Mouse (Mus musculus): ENCODE results near the gene Gm9195. TPM values are rescaled to one million over a fixed set of nuclear protein-coding genes. Genes with fewer than 3 reads are reported as not detected.

The Gm9195 gene
- not detected in 2 replicates for polyA plus RNA-seq (2016; fragmentation: Nextera tagmentation; extraction: Ambion mirVana)

DNA sequence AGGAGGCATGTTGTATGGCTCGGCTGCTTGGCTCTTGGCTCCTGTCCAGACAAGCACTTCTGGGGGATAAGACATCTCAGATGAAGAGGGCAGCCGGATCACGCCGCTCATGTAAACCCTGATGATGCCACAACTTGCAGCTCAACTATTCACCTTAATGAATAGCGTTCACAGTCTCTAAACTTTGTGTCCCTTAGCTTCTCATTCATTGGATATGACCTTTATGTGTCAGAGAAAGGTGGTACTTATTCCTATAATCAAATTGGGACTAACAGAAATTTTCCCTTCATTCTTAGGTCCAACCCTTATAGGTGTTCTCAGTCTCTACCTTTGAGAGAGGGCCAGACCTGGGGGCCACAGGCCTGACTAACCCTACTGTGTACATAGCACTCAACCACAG lies at the start of gene Gm9195:
Gm9195 (minus strand) TSS at position 101 of the 400 bp plus-strand sequence.
- no peak within 1 kb of the TSS for H3K27ac ChIP-seq (replicated peaks)
- no peaks in the 10 kb centered on the region; the same call in 1 of the 2 replicates for H3K4me1 ChIP-seq
- no peak for DNase-seq (ENCODE audit: low spot score)
- H3K9me3 ChIP-seq, result no peaks in the 10 kb centered on the region
- H3K4me3 ChIP-seq, result no peak within 1 kb of the TSS
- no peaks in the 10 kb centered on the region for H3K36me3 ChIP-seq (replicated peaks)
- WGBS, result 84% methylated on average over 5 of the region's 5 CpGs
- no peaks in the 10 kb centered on the region for H3K27me3 ChIP-seq (replicated peaks; ENCODE audit: low read depth, poor library complexity, severe bottlenecking)

DNA sequence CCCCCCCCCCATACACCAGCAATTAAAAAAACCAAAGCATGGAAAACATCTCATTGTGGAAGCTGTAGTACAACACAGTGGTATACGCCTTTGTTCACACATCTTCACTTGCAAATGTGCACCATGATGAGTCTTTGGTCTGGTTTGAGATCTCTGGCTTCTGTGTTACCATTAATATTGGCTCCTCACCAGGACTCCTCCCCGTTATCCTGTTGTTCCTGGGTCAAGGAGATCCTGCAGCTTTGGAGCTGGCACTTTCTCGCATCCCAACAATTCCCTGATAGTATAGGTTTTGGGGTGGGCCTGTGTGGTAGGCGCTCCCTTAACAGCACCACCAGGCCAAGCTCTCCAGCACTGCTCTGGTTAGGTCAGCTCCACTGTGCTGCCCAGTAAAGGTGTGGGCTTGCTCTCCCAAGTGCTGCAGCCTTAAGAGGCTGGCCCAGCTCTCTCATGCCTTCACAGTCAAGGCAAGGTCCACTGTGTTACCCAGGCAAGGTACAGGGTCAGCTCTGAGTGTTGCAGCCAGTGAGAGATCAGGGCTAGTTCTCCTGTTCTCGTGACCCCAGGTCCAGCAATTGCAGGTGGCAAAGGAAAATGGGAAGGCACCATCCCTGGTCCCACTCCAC lies 44.9 kb upstream of the Gm9195 start:
- WGBS, result 89% methylated on average over 5 of the region's 5 CpGs
- peaks cover 23% of the 10 kb centered on the region for H3K27me3 ChIP-seq (replicated peaks; ENCODE audit: low read depth, poor library complexity, severe bottlenecking)
- peaks cover 12% of the 10 kb centered on the region for H3K4me1 ChIP-seq
- no peak overlapping the region for H3K27ac ChIP-seq (replicated peaks)
- no peak for DNase-seq (ENCODE audit: low spot score)
- H3K4me3 ChIP-seq, result no peak overlapping the region
- no peaks in the 10 kb centered on the region for H3K9me3 ChIP-seq
- H3K36me3 ChIP-seq (replicated peaks), result peaks cover 37% of the 10 kb centered on the region

DNA sequence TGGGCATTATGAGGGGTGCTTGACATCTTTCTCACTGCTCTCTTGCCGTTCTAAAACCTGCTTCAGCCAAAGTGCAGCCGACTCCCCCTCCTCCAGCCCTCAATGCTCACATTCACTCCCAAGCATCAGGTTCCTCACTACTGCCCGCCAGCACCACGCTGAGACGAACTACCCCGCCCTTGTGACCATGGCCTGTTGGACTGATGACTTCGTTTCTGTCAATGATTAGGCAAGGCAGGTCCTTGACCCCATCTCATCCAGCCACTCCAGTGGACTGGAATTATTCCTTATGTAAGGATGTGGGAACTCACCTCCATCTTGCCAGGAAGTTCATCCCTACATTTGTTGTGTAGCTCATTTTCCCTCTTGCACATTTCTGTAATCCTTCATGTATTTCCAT lies 42.2 kb upstream of the Gm9195 start:
- WGBS, result 79% methylated on average over 7 of the region's 7 CpGs
- H3K36me3 ChIP-seq (replicated peaks), result peaks cover 11% of the 10 kb centered on the region
- H3K27ac ChIP-seq (replicated peaks), result no peak overlapping the region
- H3K9me3 ChIP-seq, result no peaks in the 10 kb centered on the region
- no peak for DNase-seq (ENCODE audit: low spot score)
- peaks cover 47% of the 10 kb centered on the region for H3K27me3 ChIP-seq (replicated peaks; ENCODE audit: low read depth, poor library complexity, severe bottlenecking)
- peaks cover 22% of the 10 kb centered on the region for H3K4me1 ChIP-seq
- no peak overlapping the region for H3K4me3 ChIP-seq

DNA sequence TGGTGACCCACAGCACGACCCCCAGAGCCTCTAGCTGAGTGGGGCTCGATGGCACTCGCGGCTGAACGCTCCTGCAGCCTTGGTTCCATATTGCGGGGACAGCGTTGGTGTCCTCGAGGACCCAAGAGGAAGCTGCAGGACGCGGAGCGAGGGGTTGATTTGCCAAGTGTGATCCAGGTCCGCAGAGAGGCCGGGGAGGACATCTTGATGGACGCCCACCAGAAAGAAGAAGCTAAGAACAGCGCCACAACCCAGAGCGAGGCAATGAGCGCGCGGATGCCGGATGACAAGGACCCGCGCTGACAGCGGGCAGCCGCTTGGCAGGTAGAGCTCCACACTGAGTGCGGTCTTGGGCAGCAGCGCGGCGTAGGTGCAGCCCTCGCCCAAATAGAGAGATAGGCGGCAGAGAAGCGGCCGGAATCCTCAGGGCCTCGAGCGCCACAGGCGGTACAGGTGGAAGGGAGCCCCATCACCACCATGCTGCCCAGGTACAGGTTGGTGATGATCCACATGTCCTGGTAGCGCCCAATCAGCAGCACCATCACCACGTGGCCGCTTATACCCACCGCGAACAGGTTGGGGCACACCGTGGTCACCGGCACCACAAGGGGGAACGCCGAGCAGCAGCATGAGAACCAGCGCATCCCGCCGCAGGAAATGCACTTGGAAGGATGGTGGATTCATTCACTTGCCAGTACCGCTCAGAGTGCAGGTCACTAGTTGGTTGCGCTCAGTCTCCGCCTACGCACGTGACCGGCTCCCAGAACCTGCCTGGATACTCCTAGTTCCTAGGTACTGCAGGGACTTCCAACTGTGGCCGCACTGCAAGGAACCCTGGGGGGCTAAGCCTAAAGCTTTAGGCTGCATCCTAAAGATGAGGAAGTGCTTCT lies 40.6 kb upstream of the Gm9195 start:
- H3K27me3 ChIP-seq (replicated peaks; ENCODE audit: low read depth, poor library complexity, severe bottlenecking), result peaks cover 47% of the 10 kb centered on the region
- DNase-seq (ENCODE audit: low spot score), result peak; percentile 66
- 0 out of 2 replicates have a peak overlapping the region, but pooled peaks have one; percentile 30 for H3K27ac ChIP-seq (replicated peaks)
- H3K36me3 ChIP-seq (replicated peaks), result peaks cover 8% of the 10 kb centered on the region; the same call in 1 of the 2 replicates
- no peaks in the 10 kb centered on the region for H3K9me3 ChIP-seq
- H3K4me3 ChIP-seq, result peak overlapping the region; percentile 64
- peaks cover 25% of the 10 kb centered on the region for H3K4me1 ChIP-seq
- WGBS, result 4% methylated on average over 54 of the region's 54 CpGs

DNA sequence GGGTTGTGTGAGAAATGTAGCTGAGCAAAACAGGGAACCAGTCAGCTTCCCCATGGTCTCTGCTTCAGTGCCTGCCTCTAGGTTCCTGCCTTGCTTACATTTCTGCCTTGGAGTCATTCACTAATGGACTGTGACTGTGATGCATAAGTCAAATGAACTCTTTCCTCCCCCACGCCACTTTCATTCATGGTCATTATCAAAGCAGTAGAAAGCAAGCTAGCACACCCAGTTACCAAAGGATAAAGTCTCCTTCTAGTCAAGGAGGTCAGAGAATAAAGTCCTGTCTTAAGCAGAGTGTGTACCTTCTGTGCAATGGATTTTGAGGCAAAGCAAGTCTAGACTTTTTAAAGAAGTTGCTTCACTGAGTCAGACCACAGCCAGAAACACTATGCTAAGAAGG lies 35.5 kb upstream of the Gm9195 start:
- peaks cover 29% of the 10 kb centered on the region for H3K27me3 ChIP-seq (replicated peaks; ENCODE audit: low read depth, poor library complexity, severe bottlenecking)
- H3K4me3 ChIP-seq, result no peak overlapping the region
- peaks cover 18% of the 10 kb centered on the region for H3K4me1 ChIP-seq
- no peak overlapping the region for H3K27ac ChIP-seq (replicated peaks)
- 81% methylated on average over 1 of the region's 1 CpGs for WGBS
- no peaks in the 10 kb centered on the region for H3K9me3 ChIP-seq
- no peaks in the 10 kb centered on the region for H3K36me3 ChIP-seq (replicated peaks)
- no peak for DNase-seq (ENCODE audit: low spot score)

DNA sequence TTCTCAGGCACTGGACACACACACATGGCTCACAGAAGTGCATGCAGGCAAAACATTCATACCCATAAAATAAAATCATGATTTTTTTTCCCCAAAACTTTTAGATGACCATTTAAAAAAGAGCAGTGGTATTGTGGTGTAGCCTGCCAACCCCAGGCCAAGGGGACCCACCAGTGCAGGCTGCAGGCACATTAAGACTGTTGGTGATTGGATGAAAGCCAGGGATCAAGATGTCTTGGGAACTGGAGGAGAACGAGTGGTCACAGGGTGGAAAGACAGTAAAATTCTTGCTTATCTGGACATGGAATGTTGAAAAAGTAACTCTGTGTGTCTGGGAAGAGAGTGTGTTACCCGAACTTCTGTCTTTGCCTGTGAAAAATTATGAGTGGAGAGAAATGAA lies 27.9 kb upstream of the Gm9195 start:
- H3K9me3 ChIP-seq, result no peaks in the 10 kb centered on the region
- no peak overlapping the region for H3K4me3 ChIP-seq
- no peak for DNase-seq (ENCODE audit: low spot score)
- H3K27me3 ChIP-seq (replicated peaks; ENCODE audit: low read depth, poor library complexity, severe bottlenecking), result no peaks in the 10 kb centered on the region
- WGBS, result 72% methylated on average over 2 of the region's 2 CpGs
- no peak overlapping the region for H3K27ac ChIP-seq (replicated peaks)
- H3K4me1 ChIP-seq, result no peaks in the 10 kb centered on the region
- no peaks in the 10 kb centered on the region for H3K36me3 ChIP-seq (replicated peaks)

DNA sequence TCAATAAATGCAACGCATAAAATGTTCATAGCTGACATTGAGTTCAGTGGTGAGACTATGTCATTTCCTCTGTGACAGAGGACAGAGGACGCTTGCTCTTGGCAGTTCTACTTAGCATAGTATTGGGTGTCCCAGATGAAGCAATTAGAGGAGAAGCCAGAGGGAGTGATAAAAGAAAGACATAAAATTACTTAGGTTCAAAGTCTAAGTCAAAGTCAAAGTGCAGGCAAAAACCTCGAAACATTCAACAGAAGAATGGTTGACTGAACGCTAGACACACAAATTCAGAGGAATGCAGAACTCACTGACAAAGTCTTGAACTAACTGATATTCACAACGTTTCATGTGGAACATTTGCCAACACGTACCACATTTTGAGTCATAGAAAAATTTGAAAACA lies 27.1 kb upstream of the Gm9195 start:
- Histone ChIP-seq H3K9me3 (no peaks in the 10 kb centered on the region), H3K4me3 (no peak overlapping the region), H3K4me1 (no peaks in the 10 kb centered on the region), H3K27ac (replicated peaks) (no peak overlapping the region), H3K27me3 (replicated peaks; ENCODE audit: low read depth, poor library complexity, severe bottlenecking) (no peaks in the 10 kb centered on the region), H3K36me3 (replicated peaks) (no peaks in the 10 kb centered on the region)
- WGBS, result 83% methylated on average over 6 of the region's 6 CpGs
- DNase-seq (ENCODE audit: low spot score), result no peak

DNA sequence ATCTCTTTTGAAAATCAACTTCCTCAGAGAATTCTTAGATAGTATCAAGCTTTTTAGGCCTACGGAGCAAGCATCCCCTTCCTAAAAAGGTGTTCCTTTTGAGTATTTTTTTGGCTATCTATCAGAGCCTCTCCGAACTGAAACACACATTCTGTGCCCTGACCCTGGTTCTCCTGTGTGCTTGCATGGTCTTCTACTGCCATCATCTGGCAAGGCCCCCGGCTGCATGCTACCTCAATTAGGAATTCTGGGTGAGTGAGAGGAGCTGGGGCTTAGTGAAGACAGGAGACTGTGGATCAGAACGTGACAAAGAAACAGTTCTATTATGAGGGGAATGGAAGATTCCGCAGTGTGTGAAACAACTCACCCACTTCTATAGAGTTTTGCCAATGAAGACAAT lies 24.7 kb upstream of the Gm9195 start:
- Histone ChIP-seq H3K4me1 (no peaks in the 10 kb centered on the region), H3K27me3 (replicated peaks; ENCODE audit: low read depth, poor library complexity, severe bottlenecking) (no peaks in the 10 kb centered on the region), H3K36me3 (replicated peaks) (no peaks in the 10 kb centered on the region), H3K27ac (replicated peaks) (no peak overlapping the region), H3K9me3 (no peaks in the 10 kb centered on the region), H3K4me3 (no peak overlapping the region)
- WGBS, result 28% methylated on average over 5 of the region's 5 CpGs
- DNase-seq (ENCODE audit: low spot score), result peak; percentile 67

DNA sequence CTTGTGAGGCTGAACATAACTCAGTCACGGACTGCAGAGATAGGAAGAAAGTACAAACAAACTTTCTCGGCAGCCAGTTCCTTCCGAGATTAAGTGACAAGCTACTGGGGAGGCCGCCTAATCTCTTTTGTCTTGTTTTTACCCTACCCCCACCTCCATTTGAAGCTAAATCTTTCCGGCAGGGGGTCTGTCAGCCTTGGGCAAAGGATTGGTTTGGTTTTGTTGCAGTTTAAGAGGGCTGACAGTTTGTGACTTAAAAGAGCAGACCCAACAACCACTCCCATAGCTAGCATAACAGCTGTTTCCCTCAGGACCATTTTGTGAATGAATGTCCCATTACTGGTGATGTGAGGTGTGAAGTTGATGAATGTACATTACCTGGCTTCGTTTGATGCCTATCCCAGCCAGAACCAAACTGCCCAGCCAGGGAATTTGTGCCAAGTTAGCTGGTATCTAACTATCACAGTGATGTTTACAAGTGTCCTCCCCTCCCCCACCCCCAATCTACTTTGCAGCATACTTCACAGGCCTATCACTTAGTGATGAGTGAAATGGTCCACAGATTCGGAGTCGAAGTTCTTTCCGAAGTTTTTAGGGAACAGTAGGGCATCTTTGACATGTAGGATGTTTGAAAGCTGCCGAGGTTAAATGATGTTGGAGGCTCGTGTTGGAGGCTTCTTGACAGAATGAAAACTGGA lies 15.2 kb upstream of the Gm9195 start:
- H3K27ac ChIP-seq (replicated peaks), result peak overlapping the region; percentile 57; the same call in 1 of the 2 replicates
- H3K4me3 ChIP-seq, result peak overlapping the region; percentile 53
- 12% methylated on average over 11 of the region's 11 CpGs for WGBS
- peaks cover 4% of the 10 kb centered on the region; the same call in 1 of the 2 replicates for H3K27me3 ChIP-seq (replicated peaks; ENCODE audit: low read depth, poor library complexity, severe bottlenecking)
- H3K9me3 ChIP-seq, result no peaks in the 10 kb centered on the region
- H3K36me3 ChIP-seq (replicated peaks), result no peaks in the 10 kb centered on the region
- DNase-seq (ENCODE audit: low spot score), result peak; percentile 21
- peaks cover 10% of the 10 kb centered on the region for H3K4me1 ChIP-seq

DNA sequence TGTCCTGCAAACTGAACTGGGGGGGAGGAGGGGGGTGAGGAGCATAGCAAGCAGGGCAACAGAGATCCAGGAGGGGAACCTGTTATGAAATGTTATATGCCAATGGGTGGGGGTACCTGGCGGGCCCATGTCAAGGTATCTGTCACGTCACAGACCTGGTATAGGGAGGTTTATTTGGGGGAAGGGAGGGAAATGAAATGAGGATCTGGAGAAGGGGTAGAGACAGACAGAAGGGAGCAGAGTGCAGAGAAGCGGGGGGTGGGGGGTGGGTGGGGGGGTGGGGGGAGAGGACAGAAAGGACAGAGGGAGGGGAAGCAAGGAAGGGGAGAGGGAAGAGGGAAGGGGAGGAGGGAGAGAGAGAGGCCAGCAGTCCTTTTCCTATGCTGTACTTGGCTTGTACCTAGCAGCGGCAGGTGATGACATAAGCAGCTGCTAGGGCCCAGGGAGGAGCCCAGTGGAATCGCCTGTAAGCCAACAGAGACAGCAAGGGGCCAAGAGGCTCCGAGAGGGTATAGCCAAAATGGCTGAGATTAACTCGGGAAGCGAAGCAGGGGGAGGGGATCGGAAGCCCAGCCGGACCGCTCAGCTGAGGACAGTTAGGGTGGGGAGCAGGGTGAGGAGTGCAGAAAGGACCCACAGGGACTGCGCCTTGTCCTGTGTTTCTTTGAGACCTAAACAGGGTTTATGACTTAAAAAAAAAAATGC lies 14.5 kb upstream of the Gm9195 start:
- WGBS, result 10% methylated on average over 12 of the region's 12 CpGs
- no peaks in the 10 kb centered on the region for H3K9me3 ChIP-seq
- H3K4me3 ChIP-seq, result peak overlapping the region; percentile 53
- DNase-seq (ENCODE audit: low spot score), result peak; percentile 52
- peak overlapping the region; percentile 57 for H3K27ac ChIP-seq (replicated peaks)
- H3K27me3 ChIP-seq (replicated peaks; ENCODE audit: low read depth, poor library complexity, severe bottlenecking), result peaks cover 4% of the 10 kb centered on the region; the same call in 1 of the 2 replicates
- H3K4me1 ChIP-seq, result peaks cover 10% of the 10 kb centered on the region
- no peaks in the 10 kb centered on the region for H3K36me3 ChIP-seq (replicated peaks)

DNA sequence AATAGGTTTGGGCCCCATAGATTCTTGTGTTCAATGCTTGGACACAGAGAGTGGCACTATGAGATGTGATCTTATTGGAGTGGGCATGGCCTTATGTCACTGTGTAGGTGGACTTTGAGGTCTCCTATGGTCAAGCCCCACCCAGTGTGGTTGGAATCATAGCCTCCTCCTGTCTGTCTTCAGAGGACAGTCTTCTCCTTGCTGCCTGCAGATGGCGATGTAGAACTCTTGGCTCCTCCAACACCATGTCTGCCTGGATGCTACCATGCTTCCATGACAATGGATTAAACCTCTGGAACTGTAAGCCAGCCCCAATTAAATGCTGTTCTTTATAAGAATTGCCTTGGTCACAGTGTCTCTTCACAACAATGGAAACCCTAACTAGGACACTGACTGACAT lies 13.3 kb upstream of the Gm9195 start:
- Histone ChIP-seq H3K27me3 (replicated peaks; ENCODE audit: low read depth, poor library complexity, severe bottlenecking) (peaks cover 4% of the 10 kb centered on the region; the same call in 1 of the 2 replicates), H3K27ac (replicated peaks) (no peak overlapping the region), H3K4me3 (no peak overlapping the region), H3K9me3 (no peaks in the 10 kb centered on the region), H3K4me1 (peaks cover 10% of the 10 kb centered on the region), H3K36me3 (replicated peaks) (no peaks in the 10 kb centered on the region)
- no peak for DNase-seq (ENCODE audit: low spot score)
- WGBS, result 91% methylated on average over 1 of the region's 1 CpGs

DNA sequence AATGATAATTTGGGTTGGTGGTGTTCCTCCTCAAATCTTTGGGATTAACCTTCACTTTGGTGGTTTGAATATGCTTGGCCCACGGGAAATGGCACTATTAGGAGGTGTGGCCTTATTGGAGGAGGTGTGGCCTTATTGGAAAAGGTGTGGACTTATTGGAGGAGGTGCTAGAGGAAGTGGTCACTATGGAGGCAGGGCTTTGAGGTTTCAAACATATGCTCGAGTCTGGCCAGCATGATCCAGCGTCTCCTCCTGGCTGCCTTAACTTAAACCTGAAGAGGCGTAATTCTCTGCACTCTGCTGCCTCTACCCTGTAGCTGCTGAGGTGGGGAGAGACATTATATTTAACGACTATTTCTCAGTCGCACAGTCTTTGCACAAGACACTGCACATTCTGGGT lies 11.6 kb upstream of the Gm9195 start:
- no peak for DNase-seq (ENCODE audit: low spot score)
- no peak overlapping the region for H3K27ac ChIP-seq (replicated peaks)
- 49% methylated on average over 6 of the region's 6 CpGs for WGBS
- H3K9me3 ChIP-seq, result no peaks in the 10 kb centered on the region
- no peak overlapping the region for H3K4me3 ChIP-seq
- H3K36me3 ChIP-seq (replicated peaks), result no peaks in the 10 kb centered on the region
- H3K27me3 ChIP-seq (replicated peaks; ENCODE audit: low read depth, poor library complexity, severe bottlenecking), result peaks cover 4% of the 10 kb centered on the region; the same call in 1 of the 2 replicates
- peaks cover 10% of the 10 kb centered on the region for H3K4me1 ChIP-seq

All from embryonic facial prominence, embryonic 10.5 days (tissue).